Mouse (Mus musculus) midbrain, embryonic 14.5 days (tissue): ENCODE results near the gene Nap1l1. TPM values are rescaled to one million over a fixed set of nuclear protein-coding genes. Genes with fewer than 3 reads are reported as not detected.

Experiments
- ATAC-seq: fragments of 200-750 bp; cut with Nextera tagmentation; 2 replicates; pipeline ENCODE4 v1.8.0; 2017; ENCODE audit warnings: moderate number of reproducible peaks, moderate library complexity; ENCODE audit not compliant: low FRiP score, low TSS enrichment
- DNase-seq: peaks from one replicate; pipeline ENCODE4 v3.0.0-alpha.2; 2015
- H3K27ac ChIP-seq: fragments of 300-500 bp; sonication (generic); replicated peaks from 2 replicates; pipeline ENCODE4 v1.5.1; 2014; ENCODE audit warnings: mild to moderate bottlenecking, low read depth, low read length, moderate library complexity
- H3K27me3 ChIP-seq: fragments of 300-500 bp; sonication (generic); 2 replicates; pipeline ENCODE4 v1.6.1; 2014; ENCODE audit warnings: low read length, control low read depth, mixed read lengths; ENCODE audit not compliant: control insufficient read depth, insufficient read depth
- H3K36me3 ChIP-seq: fragments of 300-500 bp; sonication (generic); 2 replicates; pipeline ENCODE4 v1.6.1; 2014; ENCODE audit warnings: low read length, control low read depth; ENCODE audit not compliant: control insufficient read depth, insufficient read depth
- H3K4me1 ChIP-seq: fragments of 300-500 bp; sonication (generic); 2 replicates; pipeline ENCODE4 v1.6.1; 2014; ENCODE audit warnings: mild to moderate bottlenecking, antibody characterized with exemption, low read length, control low read depth; ENCODE audit not compliant: control insufficient read depth, insufficient read depth
- H3K4me2 ChIP-seq: fragments of 300-500 bp; sonication (generic); 2 replicates; pipeline ENCODE4 v1.6.1; 2014; ENCODE audit warnings: mild to moderate bottlenecking, low read length, moderate library complexity
- H3K4me3 ChIP-seq: fragments of 300-500 bp; sonication (generic); replicated peaks from 2 replicates; pipeline ENCODE4 v1.5.1; 2014; ENCODE audit warnings: low read depth, low read length
- H3K9ac ChIP-seq: fragments of 300-500 bp; sonication (generic); replicated peaks from 2 replicates; pipeline ENCODE4 v1.6.1; 2014; ENCODE audit warnings: mild to moderate bottlenecking, low read length, moderate library complexity
- H3K9me3 ChIP-seq: fragments of 300-500 bp; sonication (generic); 2 replicates; pipeline ENCODE4 v1.6.1; 2016; ENCODE audit warnings: low read length, control low read depth, mixed read lengths; ENCODE audit not compliant: control insufficient read depth
- WGBS: fragments of 180-500 bp; shearing (Covaris S2); extraction: QIAGEN DNeasy Blood & Tissue Kit; methylation state at CpG from one replicate; pipeline ENCODE4 v1.1.7; 2014; 5-methylcytosine and 5-hydroxymethylcytosine counted together
- polyA plus RNA-seq: library from polyadenylated mRNA; unstranded; fragments of >200 nt; fragmentation: Nextera tagmentation; extraction: Ambion mirVana; gene quantifications from 2 replicates; pipeline ENCODE4 v1.2.1, GENCODE M21; 2014

Gene Nap1l1
- polyA plus RNA-seq, 1 experiment from 2014 or later: 206 TPM

GRCm38 (mm10) chr10:111543106-111543505 lies 70.1 kb downstream of the Nap1l1 start:
- Histone ChIP-seq H3K27ac (no peak overlapping the region), H3K9me3 (no peaks in the 10 kb centered on the region), H3K4me3 (no peak overlapping the region), H3K27me3 (no peaks in the 10 kb centered on the region), H3K36me3 (no peaks in the 10 kb centered on the region), H3K9ac (no peak overlapping the region), H3K4me1 (0 out of 2 replicates have a peak, but pooled peaks cover 5% of the 10 kb centered on the region), H3K4me2 (no peak overlapping the region)
- 90% methylated on average over 7 of the region's 7 CpGs for WGBS
- DNase-seq: no peak
- no peak for ATAC-seq

- WGBS: 45% methylated on average over 7 of the region's 7 CpGs
- H3K4me1 ChIP-seq: 0 out of 2 replicates have a peak, but pooled peaks cover 5% of the 10 kb centered on the region
- H3K4me3 ChIP-seq: no peak overlapping the region
- no peak for ATAC-seq
- H3K27ac ChIP-seq: no peak overlapping the region
- no peaks in the 10 kb centered on the region for H3K27me3 ChIP-seq
- no peaks in the 10 kb centered on the region for H3K9me3 ChIP-seq
- no peaks in the 10 kb centered on the region for H3K36me3 ChIP-seq
- DNase-seq: no peak
- H3K4me2 ChIP-seq: no peak overlapping the region
- no peak overlapping the region for H3K9ac ChIP-seq
These were observed 70.8 kb downstream of the Nap1l1 start for GRCm38 (mm10) chr10:111543781-111544260.

- 85% methylated on average over 4 of the region's 4 CpGs for WGBS
- Histone ChIP-seq H3K4me1 (0 out of 2 replicates have a peak, but pooled peaks cover 5% of the 10 kb centered on the region), H3K27ac (no peak overlapping the region), H3K4me2 (no peak overlapping the region), H3K36me3 (no peaks in the 10 kb centered on the region), H3K27me3 (no peaks in the 10 kb centered on the region), H3K9ac (no peak overlapping the region), H3K4me3 (no peak overlapping the region), H3K9me3 (no peaks in the 10 kb centered on the region)
- ATAC-seq (no peak), DNase-seq (no peak)
These were observed 71.3 kb downstream of the Nap1l1 start for GRCm38 (mm10) chr10:111544311-111544710.

- Histone ChIP-seq H3K36me3 (no peaks in the 10 kb centered on the region), H3K4me3 (no peak overlapping the region), H3K4me2 (no peak overlapping the region), H3K9ac (no peak overlapping the region), H3K9me3 (no peaks in the 10 kb centered on the region), H3K27ac (no peak overlapping the region), H3K4me1 (no peaks in the 10 kb centered on the region), H3K27me3 (no peaks in the 10 kb centered on the region)
- DNase-seq (no peak), ATAC-seq (no peak)
- WGBS: 70% methylated on average over 4 of the region's 4 CpGs
These were observed 72.6 kb downstream of the Nap1l1 start for GRCm38 (mm10) chr10:111545648-111546047.

Other genes starting within 250 kb of the Nap1l1 start
- gene Bbs10, start 174.5 kb upstream of the Nap1l1 start, polyA plus RNA-seq: 5.8 and 6.6 TPM in 2 replicates
- 27.9 and 33.2 TPM in 2 replicates for gene Phlda1, start 33.1 kb downstream of the Nap1l1 start, polyA plus RNA-seq